Mouse (Mus musculus): ENCODE measurements around the gene Pmfbp1. TPM values are rescaled to one million over a fixed set of nuclear protein-coding genes. Genes with fewer than 3 reads are reported as not detected.

Pmfbp1 gene
- polyA plus RNA-seq, 1 experiment from 2014 or later = not detected

GRCm38 (mm10) chr8:109565498-109566333 lies 71.9 kb downstream of the Pmfbp1 start, which contains the start of the genes Dhx38 and Txnl4b:
Gene Dhx38, minus strand, starts transcription at chr8:109565861.
Gene Txnl4b, plus strand, starts transcription at chr8:109565892.
- H3K4me2 ChIP-seq = peak within 1 kb of the TSS; percentile 70
- peak; percentile 99 for ATAC-seq (replicated peaks; ENCODE audit: low FRiP score)
- H3K9ac ChIP-seq (ENCODE audit: low read depth, low read length) = peak within 1 kb of the TSS; percentile 96
- peak; percentile 94 for DNase-seq (ENCODE audit: low spot score)
- H3K36me3 ChIP-seq (ENCODE audit: control insufficient read depth, insufficient read depth, low read length) = peaks cover 18% of the 10 kb centered on the region
- peak within 1 kb of the TSS; percentile 97 for H3K4me3 ChIP-seq (ENCODE audit: low read depth, low read length)
- peaks cover 9% of the 10 kb centered on the region for H3K4me1 ChIP-seq (replicated peaks; ENCODE audit: control insufficient read depth, insufficient read depth, low read length)
- H3K9me3 ChIP-seq (ENCODE audit: control insufficient read depth, low read length) = no peaks in the 10 kb centered on the region
- WGBS = under 1% methylated on average over 52 of the region's 52 CpGs
- H3K27ac ChIP-seq (ENCODE audit: low read depth, low read length) = peak within 1 kb of the TSS; percentile 90
- H3K27me3 ChIP-seq (replicated peaks; ENCODE audit: control insufficient read depth, insufficient read depth, low read length) = no peaks in the 10 kb centered on the region

DNA sequence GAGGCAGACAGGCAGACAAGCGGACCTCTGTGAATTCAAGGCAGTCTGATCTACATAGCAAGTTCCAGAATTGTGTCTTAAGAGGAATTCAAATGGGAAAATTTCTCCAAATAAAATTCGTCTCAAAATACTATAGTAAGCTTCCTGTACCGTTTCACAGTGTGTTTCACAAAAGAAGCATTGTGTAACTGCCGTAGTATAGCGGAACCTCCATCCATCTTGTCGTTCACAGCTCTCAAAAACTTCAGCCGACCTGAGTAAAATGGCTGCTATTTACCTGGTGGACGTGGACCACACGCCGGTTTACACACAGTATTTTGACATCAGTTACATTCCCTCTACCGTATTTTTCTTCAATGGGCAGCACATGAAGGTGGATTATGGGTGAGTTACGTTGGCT lies 77.3 kb downstream of the Pmfbp1 start:
- DNase-seq (ENCODE audit: low spot score) (no peak), ATAC-seq (replicated peaks; ENCODE audit: low FRiP score) (no peak)
- 92% methylated on average over 12 of the region's 12 CpGs for WGBS
- H3K9ac ChIP-seq (ENCODE audit: low read depth, low read length) = no peak overlapping the region
- peaks cover 6% of the 10 kb centered on the region; the same call in 1 of the 2 replicates for H3K4me1 ChIP-seq (replicated peaks; ENCODE audit: control insufficient read depth, insufficient read depth, low read length)
- H3K36me3 ChIP-seq (ENCODE audit: control insufficient read depth, insufficient read depth, low read length) = 0 out of 2 replicates have a peak, but pooled peaks cover 3% of the 10 kb centered on the region
- H3K27ac ChIP-seq (ENCODE audit: low read depth, low read length) = no peak overlapping the region
- H3K4me3 ChIP-seq (ENCODE audit: low read depth, low read length) = no peak overlapping the region
- H3K9me3 ChIP-seq (ENCODE audit: control insufficient read depth, low read length) = no peaks in the 10 kb centered on the region
- H3K4me2 ChIP-seq = no peak overlapping the region
- no peaks in the 10 kb centered on the region for H3K27me3 ChIP-seq (replicated peaks; ENCODE audit: control insufficient read depth, insufficient read depth, low read length)

GRCm38 (mm10) chr8:109576311-109576710 lies 82.5 kb downstream of the Pmfbp1 start:
- Histone ChIP-seq H3K27me3 (replicated peaks; ENCODE audit: control insufficient read depth, insufficient read depth, low read length) (no peaks in the 10 kb centered on the region), H3K9me3 (ENCODE audit: control insufficient read depth, low read length) (no peaks in the 10 kb centered on the region), H3K4me2 (no peak overlapping the region), H3K4me3 (ENCODE audit: low read depth, low read length) (no peak overlapping the region), H3K4me1 (replicated peaks; ENCODE audit: control insufficient read depth, insufficient read depth, low read length) (no peaks in the 10 kb centered on the region), H3K36me3 (ENCODE audit: control insufficient read depth, insufficient read depth, low read length) (no peaks in the 10 kb centered on the region), H3K9ac (ENCODE audit: low read depth, low read length) (no peak overlapping the region), H3K27ac (ENCODE audit: low read depth, low read length) (no peak overlapping the region)
- no peak for ATAC-seq (replicated peaks; ENCODE audit: low FRiP score)
- no peak for DNase-seq (ENCODE audit: low spot score)
- 75% methylated on average over 4 of the region's 4 CpGs for WGBS

- WGBS = 48% methylated on average over 8 of the region's 8 CpGs
- no peaks in the 10 kb centered on the region for H3K4me1 ChIP-seq (replicated peaks; ENCODE audit: control insufficient read depth, insufficient read depth, low read length)
- ATAC-seq (replicated peaks; ENCODE audit: low FRiP score) (no peak), DNase-seq (ENCODE audit: low spot score) (no peak)
- H3K4me3 ChIP-seq (ENCODE audit: low read depth, low read length) = no peak within 1 kb of the TSS
- H3K4me2 ChIP-seq = no peak within 1 kb of the TSS
- H3K9ac ChIP-seq (ENCODE audit: low read depth, low read length) = no peak within 1 kb of the TSS
- no peaks in the 10 kb centered on the region for H3K27me3 ChIP-seq (replicated peaks; ENCODE audit: control insufficient read depth, insufficient read depth, low read length)
- no peaks in the 10 kb centered on the region for H3K36me3 ChIP-seq (ENCODE audit: control insufficient read depth, insufficient read depth, low read length)
- no peak within 1 kb of the TSS for H3K27ac ChIP-seq (ENCODE audit: low read depth, low read length)
- no peaks in the 10 kb centered on the region for H3K9me3 ChIP-seq (ENCODE audit: control insufficient read depth, low read length)
Observed at GRCm38 (mm10) chr8:109578900-109579301, 85.1 kb downstream of the Pmfbp1 start, which contains the start of gene Hp. Gene Hp, minus strand, starts transcription at chr8:109579172.

DNA sequence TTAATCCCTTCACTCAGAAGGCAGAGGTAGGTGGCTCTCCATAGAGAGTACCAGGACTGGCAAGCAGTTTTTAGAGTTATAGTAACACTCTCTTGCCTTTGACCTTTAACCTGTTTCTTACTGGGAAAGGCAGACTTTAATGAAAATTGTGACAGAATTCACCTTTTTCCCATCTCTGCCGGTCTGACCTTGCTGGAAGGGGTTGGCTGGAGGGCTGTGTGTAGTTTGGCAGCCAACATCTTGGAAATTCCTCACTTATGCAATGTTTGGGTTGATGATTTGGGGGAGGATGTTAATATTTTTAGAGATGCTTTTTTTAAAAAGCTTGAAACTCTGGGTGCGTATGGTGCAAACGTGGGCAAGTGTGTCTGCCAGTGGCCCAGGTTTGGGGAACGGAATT lies 90.5 kb downstream of the Pmfbp1 start:
- Histone ChIP-seq H3K4me1 (replicated peaks; ENCODE audit: control insufficient read depth, insufficient read depth, low read length) (no peaks in the 10 kb centered on the region), H3K4me3 (ENCODE audit: low read depth, low read length) (no peak overlapping the region), H3K9ac (ENCODE audit: low read depth, low read length) (no peak overlapping the region), H3K27me3 (replicated peaks; ENCODE audit: control insufficient read depth, insufficient read depth, low read length) (no peaks in the 10 kb centered on the region), H3K4me2 (no peak overlapping the region), H3K36me3 (ENCODE audit: control insufficient read depth, insufficient read depth, low read length) (no peaks in the 10 kb centered on the region), H3K9me3 (ENCODE audit: control insufficient read depth, low read length) (no peaks in the 10 kb centered on the region), H3K27ac (ENCODE audit: low read depth, low read length) (no peak overlapping the region)
- ATAC-seq (replicated peaks; ENCODE audit: low FRiP score) (no peak), DNase-seq (ENCODE audit: low spot score) (no peak)
- 76% methylated on average over 4 of the region's 4 CpGs for WGBS

GRCm38 (mm10) chr8:109584830-109585229 lies 91.0 kb downstream of the Pmfbp1 start:
- Histone ChIP-seq H3K9me3 (ENCODE audit: control insufficient read depth, low read length) (no peaks in the 10 kb centered on the region), H3K4me2 (no peak overlapping the region), H3K27me3 (replicated peaks; ENCODE audit: control insufficient read depth, insufficient read depth, low read length) (no peaks in the 10 kb centered on the region), H3K4me1 (replicated peaks; ENCODE audit: control insufficient read depth, insufficient read depth, low read length) (no peaks in the 10 kb centered on the region), H3K9ac (ENCODE audit: low read depth, low read length) (no peak overlapping the region), H3K36me3 (ENCODE audit: control insufficient read depth, insufficient read depth, low read length) (no peaks in the 10 kb centered on the region), H3K27ac (ENCODE audit: low read depth, low read length) (no peak overlapping the region), H3K4me3 (ENCODE audit: low read depth, low read length) (no peak overlapping the region)
- no peak for DNase-seq (ENCODE audit: low spot score)
- ATAC-seq (replicated peaks; ENCODE audit: low FRiP score) = no peak
- 78% methylated on average over 3 of the region's 3 CpGs for WGBS

DNA sequence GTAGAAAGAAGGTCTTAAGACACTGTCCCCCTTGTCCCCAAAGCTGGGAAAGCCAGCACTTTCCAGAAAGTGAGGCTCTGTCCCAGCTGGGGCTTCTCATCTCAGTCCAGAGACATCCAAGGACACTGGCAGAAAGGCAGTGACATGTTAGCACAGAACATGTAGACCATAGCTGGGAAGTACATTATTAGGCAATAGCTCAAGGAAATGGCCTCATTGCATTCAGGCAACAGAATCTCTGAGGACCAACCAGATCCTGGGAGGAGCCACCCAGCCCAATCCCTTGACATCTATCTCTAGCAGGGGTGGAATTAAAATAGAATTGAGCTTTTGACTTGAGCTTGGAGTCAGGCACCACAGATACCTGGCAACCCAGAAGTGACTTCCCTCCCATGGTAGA lies 91.8 kb downstream of the Pmfbp1 start:
- no peak for DNase-seq (ENCODE audit: low spot score)
- Histone ChIP-seq H3K4me1 (replicated peaks; ENCODE audit: control insufficient read depth, insufficient read depth, low read length) (no peaks in the 10 kb centered on the region), H3K27ac (ENCODE audit: low read depth, low read length) (no peak overlapping the region)

GRCm38 (mm10) chr8:109586972-109587504 lies 93.2 kb downstream of the Pmfbp1 start:
- H3K27ac ChIP-seq (ENCODE audit: low read depth, low read length) = no peak overlapping the region
- no peak overlapping the region for H3K4me2 ChIP-seq
- peaks cover 2% of the 10 kb centered on the region; the same call in 1 of the 2 replicates for H3K36me3 ChIP-seq (ENCODE audit: control insufficient read depth, insufficient read depth, low read length)
- no peaks in the 10 kb centered on the region for H3K4me1 ChIP-seq (replicated peaks; ENCODE audit: control insufficient read depth, insufficient read depth, low read length)
- DNase-seq (ENCODE audit: low spot score) (no peak), ATAC-seq (replicated peaks; ENCODE audit: low FRiP score) (no peak)
- no peaks in the 10 kb centered on the region for H3K9me3 ChIP-seq (ENCODE audit: control insufficient read depth, low read length)
- no peak overlapping the region for H3K4me3 ChIP-seq (ENCODE audit: low read depth, low read length)
- 55% methylated on average over 7 of the region's 7 CpGs for WGBS
- H3K9ac ChIP-seq (ENCODE audit: low read depth, low read length) = no peak overlapping the region
- H3K27me3 ChIP-seq (replicated peaks; ENCODE audit: control insufficient read depth, insufficient read depth, low read length) = no peaks in the 10 kb centered on the region

More for the DNA sequence above, 91.8 kb downstream of the Pmfbp1 start:
- H3K9ac ChIP-seq (ENCODE audit: low read depth, low read length) = no peak overlapping the region
- no peak overlapping the region for H3K4me3 ChIP-seq (ENCODE audit: low read depth, low read length)
- no peaks in the 10 kb centered on the region for H3K9me3 ChIP-seq (ENCODE audit: control insufficient read depth, low read length)
- H3K27me3 ChIP-seq (replicated peaks; ENCODE audit: control insufficient read depth, insufficient read depth, low read length) = no peaks in the 10 kb centered on the region
- no peak overlapping the region for H3K4me2 ChIP-seq
- H3K36me3 ChIP-seq (ENCODE audit: control insufficient read depth, insufficient read depth, low read length) = no peaks in the 10 kb centered on the region
- no peak for ATAC-seq (replicated peaks; ENCODE audit: low FRiP score)

GRCm38 (mm10) chr8:109590901-109591300 lies 97.1 kb downstream of the Pmfbp1 start:
- DNase-seq (ENCODE audit: low spot score) = no peak
- H3K9ac ChIP-seq (ENCODE audit: low read depth, low read length) = no peak overlapping the region
- 84% methylated on average over 9 of the region's 9 CpGs for WGBS

More at GRCm38 (mm10) chr8:109590901-109591300, 97.1 kb downstream of the Pmfbp1 start:
- Histone ChIP-seq H3K27me3 (replicated peaks; ENCODE audit: control insufficient read depth, insufficient read depth, low read length) (no peaks in the 10 kb centered on the region), H3K4me2 (no peak overlapping the region), H3K4me3 (ENCODE audit: low read depth, low read length) (no peak overlapping the region), H3K36me3 (ENCODE audit: control insufficient read depth, insufficient read depth, low read length) (peaks cover 17% of the 10 kb centered on the region), H3K9me3 (ENCODE audit: control insufficient read depth, low read length) (no peaks in the 10 kb centered on the region), H3K27ac (ENCODE audit: low read depth, low read length) (no peak overlapping the region), H3K4me1 (replicated peaks; ENCODE audit: control insufficient read depth, insufficient read depth, low read length) (no peaks in the 10 kb centered on the region)
- ATAC-seq (replicated peaks; ENCODE audit: low FRiP score) = no peak
